Mouse (Mus musculus): ENCODE measurements around the gene Arsb. TPM values are rescaled to one million over a fixed set of nuclear protein-coding genes. Genes with fewer than 3 reads are reported as not detected.
A peak's percentile ranks its signal among the peaks of the same experiment; 100 is the strongest.

The Arsb gene
- polyA plus RNA-seq, 1 experiment, result 35.6 TPM

GRCm38 (mm10) chr13:93879426-93879825, 108.0 kb downstream of the Arsb start:
- H3K4me3 ChIP-seq (ENCODE audit: insufficient read depth, low read depth, low read length), result no peak overlapping the region
- H3K4me1 ChIP-seq (ENCODE audit: control insufficient read depth, insufficient read depth, insufficient read length, low read length), result no peaks in the 10 kb centered on the region
- H3K27ac ChIP-seq (replicated peaks; ENCODE audit: low read depth, low read length), result no peak overlapping the region

- no peaks in the 10 kb centered on the region for H3K4me1 ChIP-seq (ENCODE audit: control insufficient read depth, insufficient read depth, insufficient read length, low read length)
- no peak overlapping the region for H3K27ac ChIP-seq (replicated peaks; ENCODE audit: low read depth, low read length)
- H3K4me3 ChIP-seq (ENCODE audit: insufficient read depth, low read depth, low read length), result no peak overlapping the region
Measured at GRCm38 (mm10) chr13:93882132-93882531, 110.7 kb downstream of the Arsb start.

GRCm38 (mm10) chr13:93886999-93887398, 115.6 kb downstream of the Arsb start:
- no peak overlapping the region for H3K27ac ChIP-seq (replicated peaks; ENCODE audit: low read depth, low read length)
- peaks cover 5% of the 10 kb centered on the region; the same call in 1 of the 2 replicates for H3K4me1 ChIP-seq (ENCODE audit: control insufficient read depth, insufficient read depth, insufficient read length, low read length)

GRCm38 (mm10) chr13:93888196-93888595, 116.8 kb downstream of the Arsb start:
- Histone ChIP-seq H3K27ac (replicated peaks; ENCODE audit: low read depth, low read length) (0 out of 2 replicates have a peak overlapping the region, but pooled peaks have one; percentile 56), H3K4me1 (ENCODE audit: control insufficient read depth, insufficient read depth, insufficient read length, low read length) (peaks cover 5% of the 10 kb centered on the region; the same call in 1 of the 2 replicates), H3K4me3 (ENCODE audit: insufficient read depth, low read depth, low read length) (no peak overlapping the region)

More at GRCm38 (mm10) chr13:93886999-93887398, 115.6 kb downstream of the Arsb start:
- H3K4me3 ChIP-seq (ENCODE audit: insufficient read depth, low read depth, low read length), result no peak overlapping the region

- no peak overlapping the region for H3K4me3 ChIP-seq (ENCODE audit: insufficient read depth, low read depth, low read length)
- H3K27ac ChIP-seq (replicated peaks; ENCODE audit: low read depth, low read length), result no peak overlapping the region
- H3K4me1 ChIP-seq (ENCODE audit: control insufficient read depth, insufficient read depth, insufficient read length, low read length), result peaks cover 5% of the 10 kb centered on the region; the same call in 1 of the 2 replicates
Measured at GRCm38 (mm10) chr13:93888916-93889315, 117.5 kb downstream of the Arsb start.

- Histone ChIP-seq H3K4me3 (ENCODE audit: insufficient read depth, low read depth, low read length) (no peak overlapping the region), H3K4me1 (ENCODE audit: control insufficient read depth, insufficient read depth, insufficient read length, low read length) (peaks cover 5% of the 10 kb centered on the region; the same call in 1 of the 2 replicates), H3K27ac (replicated peaks; ENCODE audit: low read depth, low read length) (no peak overlapping the region)
Measured at GRCm38 (mm10) chr13:93889991-93890390, 118.6 kb downstream of the Arsb start.

GRCm38 (mm10) chr13:93891276-93891675, 119.8 kb downstream of the Arsb start:
- Histone ChIP-seq H3K4me3 (ENCODE audit: insufficient read depth, low read depth, low read length) (no peak overlapping the region), H3K27ac (replicated peaks; ENCODE audit: low read depth, low read length) (no peak overlapping the region), H3K4me1 (ENCODE audit: control insufficient read depth, insufficient read depth, insufficient read length, low read length) (peaks cover 5% of the 10 kb centered on the region; the same call in 1 of the 2 replicates)

DNA sequence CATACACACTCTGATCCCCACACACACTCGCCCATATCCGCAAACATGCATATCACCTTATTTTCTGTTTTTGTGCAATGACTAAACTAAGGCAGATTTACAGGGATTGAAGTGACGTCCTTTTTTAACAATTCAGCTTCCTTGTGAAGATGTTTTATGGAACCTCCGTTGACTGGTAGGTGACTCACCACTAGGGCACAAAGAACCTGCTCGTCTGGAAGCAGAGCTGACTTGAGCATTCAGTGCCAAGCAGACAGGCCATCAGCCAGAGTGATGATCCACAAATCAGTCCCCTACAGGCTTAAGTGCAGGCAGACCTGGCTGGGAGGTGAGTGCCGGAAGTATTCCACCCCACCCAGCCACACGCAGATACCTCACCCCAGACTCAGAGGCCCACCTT, 120.7 kb downstream of the Arsb start:
- H3K4me1 ChIP-seq (ENCODE audit: control insufficient read depth, insufficient read depth, insufficient read length, low read length), result peaks cover 5% of the 10 kb centered on the region; the same call in 1 of the 2 replicates
- H3K27ac ChIP-seq (replicated peaks; ENCODE audit: low read depth, low read length), result no peak overlapping the region
- no peak overlapping the region for H3K4me3 ChIP-seq (ENCODE audit: insufficient read depth, low read depth, low read length)

DNA sequence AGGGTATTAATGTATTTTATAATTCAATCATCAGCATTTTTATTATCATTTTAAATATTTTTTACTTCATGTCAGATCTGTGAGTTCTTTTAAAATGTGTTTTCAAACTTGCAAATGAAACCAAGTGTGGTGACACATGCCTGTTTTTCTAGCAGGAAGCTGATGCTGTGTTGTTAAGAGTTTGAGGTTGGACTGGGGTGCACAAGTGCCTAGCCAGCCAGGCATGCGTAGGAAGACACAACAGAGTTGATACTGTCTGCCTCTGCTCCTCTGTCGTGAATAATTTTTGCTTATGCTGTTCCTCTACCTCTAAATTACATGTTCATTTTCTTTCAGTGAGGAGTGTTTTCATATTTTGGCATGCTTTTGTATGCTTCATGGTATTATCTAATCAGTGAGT, 122.7 kb downstream of the Arsb start:
- Histone ChIP-seq H3K27ac (replicated peaks; ENCODE audit: low read depth, low read length) (no peak overlapping the region), H3K4me3 (ENCODE audit: insufficient read depth, low read depth, low read length) (no peak overlapping the region), H3K4me1 (ENCODE audit: control insufficient read depth, insufficient read depth, insufficient read length, low read length) (no peaks in the 10 kb centered on the region)

DNA sequence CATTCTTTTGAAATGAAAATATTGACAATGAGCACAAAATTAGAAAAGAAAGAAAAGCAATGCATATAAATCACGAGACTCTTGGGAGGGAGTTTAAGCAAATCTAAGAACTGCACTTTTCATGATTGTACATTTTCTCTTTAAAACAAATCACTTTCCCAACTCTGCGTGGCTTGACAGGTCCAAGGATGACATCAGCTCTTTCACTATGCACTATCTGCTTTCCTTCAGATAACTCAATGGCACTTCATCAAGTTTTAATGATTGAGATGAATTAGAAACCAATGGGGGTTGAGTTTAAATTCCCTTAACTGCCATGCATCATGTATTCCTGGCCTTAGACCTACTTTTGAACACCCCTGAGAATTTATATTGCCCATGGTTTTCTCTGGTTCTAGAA, 124.0 kb downstream of the Arsb start:
- Histone ChIP-seq H3K4me3 (ENCODE audit: insufficient read depth, low read depth, low read length) (no peak overlapping the region), H3K27ac (replicated peaks; ENCODE audit: low read depth, low read length) (no peak overlapping the region), H3K4me1 (ENCODE audit: control insufficient read depth, insufficient read depth, insufficient read length, low read length) (no peaks in the 10 kb centered on the region)

- Histone ChIP-seq H3K4me3 (ENCODE audit: insufficient read depth, low read depth, low read length) (peak overlapping the region; percentile 17; the same call in 1 of the 2 replicates), H3K27ac (replicated peaks; ENCODE audit: low read depth, low read length) (peak overlapping the region; percentile 35; the same call in 1 of the 2 replicates), H3K4me1 (ENCODE audit: control insufficient read depth, insufficient read depth, insufficient read length, low read length) (no peaks in the 10 kb centered on the region)
Measured at GRCm38 (mm10) chr13:93897943-93898826, 126.8 kb downstream of the Arsb start.

- Histone ChIP-seq H3K27ac (replicated peaks; ENCODE audit: low read depth, low read length) (no peak overlapping the region), H3K4me1 (ENCODE audit: control insufficient read depth, insufficient read depth, insufficient read length, low read length) (no peaks in the 10 kb centered on the region), H3K4me3 (ENCODE audit: insufficient read depth, low read depth, low read length) (no peak overlapping the region)
Measured at GRCm38 (mm10) chr13:93899378-93900256, 128.2 kb downstream of the Arsb start.

DNA sequence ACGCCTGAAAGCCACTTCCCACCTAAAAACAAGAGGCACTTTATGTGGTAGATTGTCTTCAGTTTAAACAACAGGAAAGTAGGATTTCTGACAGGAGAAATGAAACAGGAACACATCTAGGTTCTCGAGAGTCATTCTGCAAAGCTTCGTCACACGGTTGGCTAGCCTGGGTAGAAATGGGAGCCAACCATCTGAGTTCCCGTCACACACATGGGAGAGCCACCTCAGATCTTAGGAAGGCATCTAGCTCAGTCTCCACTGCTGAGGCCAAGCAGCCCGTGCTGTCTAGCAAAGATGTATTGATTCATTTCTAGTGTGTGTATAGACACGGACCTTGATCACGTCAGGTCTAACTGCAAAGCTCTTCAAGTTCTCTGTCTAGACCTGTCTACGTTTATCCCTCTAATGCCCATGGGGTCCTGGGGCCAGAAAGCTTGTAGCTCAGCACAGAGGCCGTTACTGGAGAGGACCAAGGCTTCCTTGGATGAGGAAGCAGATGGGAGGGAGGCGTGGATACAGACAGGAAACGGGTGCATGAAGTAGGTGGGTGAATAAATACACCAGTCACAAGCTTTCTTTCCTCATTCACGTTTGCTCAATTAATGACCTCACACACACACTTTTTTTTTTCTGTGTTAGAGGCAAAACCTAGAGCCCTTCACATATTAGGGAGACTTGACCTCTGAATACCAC, 129.7 kb downstream of the Arsb start:
- no peak overlapping the region for H3K4me3 ChIP-seq (ENCODE audit: insufficient read depth, low read depth, low read length)
- H3K4me1 ChIP-seq (ENCODE audit: control insufficient read depth, insufficient read depth, insufficient read length, low read length), result no peaks in the 10 kb centered on the region
- H3K27ac ChIP-seq (replicated peaks; ENCODE audit: low read depth, low read length), result no peak overlapping the region

DNA sequence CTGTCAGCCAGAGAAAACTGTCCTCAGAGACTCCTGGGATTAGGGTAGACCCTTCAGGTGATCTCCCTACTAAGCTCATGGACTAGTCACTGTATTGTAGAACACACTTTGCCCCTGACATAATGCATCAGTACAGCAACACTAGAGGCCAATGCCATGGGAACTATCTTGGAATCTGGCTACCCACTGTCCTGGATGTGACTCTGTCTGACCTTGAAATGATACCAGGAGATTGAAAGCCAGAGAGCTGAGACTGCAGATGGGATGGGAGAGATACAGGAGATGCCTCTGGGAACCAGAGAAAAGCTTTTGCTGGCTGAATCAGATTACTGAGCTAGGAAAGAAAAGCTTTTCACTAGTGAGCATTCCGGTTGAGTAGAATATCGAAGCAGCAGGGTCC, 130.7 kb downstream of the Arsb start:
- no peak overlapping the region for H3K27ac ChIP-seq (replicated peaks; ENCODE audit: low read depth, low read length)
- no peak overlapping the region for H3K4me3 ChIP-seq (ENCODE audit: insufficient read depth, low read depth, low read length)
- no peaks in the 10 kb centered on the region for H3K4me1 ChIP-seq (ENCODE audit: control insufficient read depth, insufficient read depth, insufficient read length, low read length)

All from brown adipose tissue, adult 24 weeks (tissue).